Mouse (Mus musculus) megakaryocyte, adult 5-6 weeks (primary cell): ENCODE measurements around the gene Lhx2. TPM values are rescaled to one million over a fixed set of nuclear protein-coding genes. Genes with fewer than 3 reads are reported as not detected.

Experiments
- ATAC-seq: 2 replicates; pipeline ENCODE4 v1.8.0; 2016; ENCODE audit warnings: mild to moderate bottlenecking, inconsistent platforms; ENCODE audit not compliant: poor library complexity, severe bottlenecking
- total RNA-seq, 2 experiments: library from RNA; stranded (forward) in 1 of 2; stranded (reverse) in 1 of 2; fragments of 153-499, 151-499 nt in 1 of 2; fragments of 221-1000, 200-1000 nt in 1 of 2; gene quantifications; 2 replicates each; pipeline versions ENCODE4 v1.2.3 to v1.2.4; 2015 to 2017

The Lhx2 gene
- total RNA-seq, 2 experiments from 2014 or later: 0.18 TPM; not detected in 1

DNA sequence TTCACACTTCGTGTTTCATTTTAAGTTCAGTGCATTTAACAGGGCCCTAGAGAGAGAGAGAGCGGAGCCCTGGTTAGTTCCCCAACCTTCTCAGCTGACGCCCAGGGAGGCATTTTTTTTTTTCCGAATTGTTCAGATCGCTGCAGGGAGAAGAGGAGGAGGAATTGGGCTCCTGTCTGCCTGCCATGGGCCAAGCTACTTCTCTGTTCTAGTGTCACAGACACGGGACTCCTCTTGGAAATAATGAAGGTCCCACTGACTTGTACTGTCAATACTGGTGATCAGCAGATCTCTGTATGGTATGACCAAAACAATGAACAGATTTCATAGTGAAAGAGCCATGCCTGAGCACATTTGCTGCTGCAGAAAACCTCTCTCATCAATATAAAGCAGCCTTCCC lies 7.3 kb downstream of the Lhx2 start:
- ATAC-seq: no peak

DNA sequence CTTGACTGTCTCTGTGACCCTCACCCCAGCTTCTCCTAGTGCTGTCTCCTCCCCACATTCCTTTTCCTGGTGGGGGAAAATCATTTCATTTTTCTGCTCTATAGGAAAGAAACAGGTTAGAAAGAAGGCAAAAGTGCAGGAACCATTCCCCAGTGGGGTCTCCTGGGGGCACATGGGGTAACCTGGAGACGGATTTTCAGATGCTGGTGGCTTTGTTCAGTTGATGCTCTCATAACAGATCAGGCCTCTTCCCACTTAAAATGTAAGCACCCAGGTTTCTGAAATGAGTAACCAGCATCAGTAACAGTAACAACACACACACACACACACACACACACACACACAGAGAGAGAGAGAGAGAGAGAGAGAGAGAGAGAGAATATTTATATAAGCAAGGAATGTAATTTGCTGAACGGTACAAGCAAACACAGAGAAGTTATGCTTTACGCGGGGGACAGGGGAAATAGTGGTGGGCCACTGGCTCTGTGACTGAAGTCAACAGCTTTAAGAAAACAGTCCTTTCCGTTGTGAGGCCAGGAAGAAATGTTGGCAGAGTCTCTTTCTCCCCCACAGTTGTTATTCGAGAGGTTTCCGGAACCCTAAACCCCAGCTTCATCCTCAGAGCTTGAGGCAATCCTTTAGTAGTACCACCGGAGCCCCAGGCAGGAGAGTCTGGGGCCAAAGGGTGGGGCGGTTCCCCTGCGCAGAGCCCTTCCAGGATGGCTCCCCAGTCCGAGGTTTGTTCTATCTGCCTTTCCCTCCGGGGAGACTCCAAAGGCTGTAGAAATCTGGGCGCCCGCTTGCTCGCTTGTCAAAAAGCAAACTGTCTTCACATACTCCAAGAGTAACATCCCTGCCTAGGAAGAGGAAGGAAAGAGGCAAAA lies 8.0 kb downstream of the Lhx2 start:
- no peak for ATAC-seq

DNA sequence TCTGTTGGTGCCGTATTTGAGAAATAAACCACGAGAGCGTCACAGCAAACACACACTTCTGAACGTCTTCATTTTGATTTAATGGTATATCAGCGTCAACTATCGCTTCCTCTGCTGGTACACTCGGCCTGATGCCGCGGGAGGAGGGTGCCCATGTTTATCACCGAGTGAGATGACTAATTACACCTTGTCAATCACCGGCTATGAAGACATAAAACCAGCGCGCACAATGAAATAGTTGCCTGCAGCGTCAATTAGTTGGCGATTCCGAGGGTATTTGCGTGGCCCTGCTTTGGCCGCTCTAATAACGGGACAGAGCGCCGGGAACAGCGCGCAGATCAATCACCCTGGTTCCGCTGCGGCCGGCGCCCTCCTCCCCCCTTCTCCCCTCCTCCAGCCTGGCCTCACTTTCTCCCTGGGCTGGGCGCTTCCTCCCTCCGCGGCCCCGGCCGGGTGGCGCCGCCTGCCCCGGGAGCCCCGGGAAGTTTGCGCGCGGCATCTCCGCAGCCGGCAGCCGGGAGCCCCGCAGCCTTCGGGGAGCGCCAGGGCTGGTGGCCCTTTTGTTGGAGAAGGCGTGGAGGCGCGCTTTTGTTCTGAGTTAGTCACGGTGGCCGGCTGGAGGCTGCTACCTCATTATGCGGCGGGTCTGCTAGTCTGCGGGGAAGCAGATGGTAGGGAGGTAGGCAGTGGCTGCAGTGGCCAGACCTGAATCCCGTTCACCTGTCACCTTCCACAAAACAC lies 8.9 kb downstream of the Lhx2 start:
- 0 out of 2 replicates have a peak, but pooled peaks have one; percentile 16 for ATAC-seq

DNA sequence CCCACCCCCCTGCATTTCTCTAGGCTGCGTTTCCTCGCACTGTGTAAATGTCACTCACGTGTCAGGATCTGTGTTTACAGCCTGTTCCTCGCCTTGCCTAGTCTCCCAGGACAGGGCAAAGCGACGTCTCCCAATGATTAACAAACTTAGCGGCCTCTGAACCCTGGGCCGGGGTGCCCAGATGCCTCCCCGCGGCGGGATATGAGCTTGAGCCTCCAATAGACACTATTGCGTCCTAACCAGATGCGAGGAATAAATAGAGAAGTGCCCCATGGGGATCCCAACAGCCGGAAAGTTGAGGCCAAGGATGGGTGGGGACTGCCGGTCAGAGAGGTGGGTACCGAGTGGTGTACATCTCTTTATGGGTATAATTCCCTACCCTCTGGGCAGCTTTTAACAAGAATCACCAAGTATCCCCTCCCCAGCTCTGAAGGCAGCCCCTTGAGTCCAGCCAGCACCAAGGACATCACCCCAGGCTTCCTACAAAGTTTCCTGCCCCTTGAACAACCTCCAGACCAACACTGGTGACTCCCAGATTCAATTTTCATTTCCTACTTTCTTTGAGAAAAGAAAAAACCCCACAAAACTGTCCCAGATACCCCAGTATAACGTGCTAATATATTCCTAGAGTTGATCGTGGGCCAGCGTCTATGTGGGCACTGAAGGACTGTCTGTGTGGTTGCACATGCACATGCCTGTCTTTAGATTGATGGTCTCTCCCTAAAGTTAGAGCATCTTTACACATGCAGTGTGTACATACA lies 9.8 kb downstream of the Lhx2 start:
- no peak for ATAC-seq

DNA sequence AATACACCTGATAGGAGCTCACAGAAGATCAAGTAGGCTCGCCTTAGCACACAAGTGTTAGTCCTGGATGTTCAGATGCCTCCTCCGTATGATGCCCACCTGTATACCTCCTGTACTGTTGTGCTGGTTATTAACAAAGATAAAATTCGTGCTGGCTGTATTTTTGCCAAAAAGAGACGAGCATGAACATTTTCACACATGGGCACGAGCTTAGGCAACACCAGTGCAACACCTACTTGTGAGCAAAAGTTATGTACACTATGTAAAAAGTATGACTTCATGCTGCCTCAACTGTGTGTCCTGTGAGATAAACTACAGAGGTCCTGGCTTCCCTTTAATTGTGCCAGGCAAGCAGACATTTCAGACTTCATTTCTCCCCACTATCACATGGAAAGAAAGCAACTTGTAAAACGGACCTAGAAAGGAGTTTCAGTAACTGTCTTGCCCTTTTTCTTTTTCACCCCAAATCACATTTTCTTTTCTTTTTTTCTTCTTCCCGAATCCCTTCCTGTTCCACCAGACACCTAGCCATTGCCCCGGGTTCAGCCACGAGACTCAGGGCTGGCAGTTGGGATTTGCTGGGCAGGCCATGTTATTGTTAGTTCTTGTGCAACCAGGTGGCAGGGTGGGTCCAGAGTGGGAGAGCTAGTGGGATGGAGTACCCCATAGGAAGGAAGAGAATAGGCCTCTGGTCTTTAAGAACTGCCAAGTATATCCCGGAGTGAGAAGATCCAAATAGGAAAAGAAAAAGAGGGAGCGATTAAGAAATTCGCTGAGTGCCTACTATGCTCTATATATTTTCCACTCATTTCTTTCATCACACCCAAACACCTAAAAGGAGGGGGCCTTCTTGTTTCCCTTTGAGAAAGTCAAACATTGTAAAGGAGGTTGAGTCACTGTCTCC lies 10.6 kb downstream of the Lhx2 start:
- no peak for ATAC-seq

DNA sequence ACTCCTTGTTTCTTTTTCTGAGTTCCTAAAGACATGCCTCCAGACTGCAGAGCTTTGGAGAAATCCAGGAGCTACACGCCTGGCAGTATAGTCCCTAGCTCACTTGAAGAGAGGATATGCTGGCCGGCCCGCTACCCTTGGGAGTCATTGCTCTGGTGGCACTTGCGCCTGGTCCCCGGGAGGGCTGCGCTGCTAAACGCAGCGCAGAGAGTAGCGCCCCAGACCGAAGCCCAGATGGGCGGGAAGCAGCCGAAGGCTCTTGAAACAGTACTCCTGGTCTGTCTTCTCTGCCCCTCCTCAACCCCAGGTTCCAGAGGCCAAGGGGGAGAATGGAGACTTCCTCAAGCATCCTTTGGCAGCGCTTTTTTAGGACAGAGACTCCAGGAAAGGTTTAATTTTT lies 11.3 kb downstream of the Lhx2 start:
- ATAC-seq: 0 out of 2 replicates have a peak, but pooled peaks have one; percentile 16

DNA sequence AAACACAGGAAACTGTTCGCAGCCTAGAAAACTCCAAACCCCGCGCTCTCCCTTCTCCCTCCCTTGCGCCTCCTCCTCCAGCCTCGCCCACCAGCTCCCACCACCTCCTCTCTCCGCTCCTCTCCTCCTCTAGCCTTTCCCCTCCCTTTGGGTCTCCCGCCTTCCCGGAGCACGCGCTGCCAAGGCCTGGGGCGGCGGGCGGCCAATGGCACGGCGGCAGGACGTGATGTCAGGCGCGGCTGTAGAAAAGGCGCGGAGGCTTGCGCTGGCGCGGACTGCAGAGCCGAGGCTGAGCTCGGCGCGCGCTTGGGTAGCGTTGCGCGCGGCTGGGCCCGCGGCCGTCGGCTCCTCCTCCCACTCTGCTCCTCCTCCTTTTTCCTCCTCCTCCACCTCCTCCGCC lies 11.7 kb downstream of the Lhx2 start:
- peak; percentile 59 for ATAC-seq

DNA sequence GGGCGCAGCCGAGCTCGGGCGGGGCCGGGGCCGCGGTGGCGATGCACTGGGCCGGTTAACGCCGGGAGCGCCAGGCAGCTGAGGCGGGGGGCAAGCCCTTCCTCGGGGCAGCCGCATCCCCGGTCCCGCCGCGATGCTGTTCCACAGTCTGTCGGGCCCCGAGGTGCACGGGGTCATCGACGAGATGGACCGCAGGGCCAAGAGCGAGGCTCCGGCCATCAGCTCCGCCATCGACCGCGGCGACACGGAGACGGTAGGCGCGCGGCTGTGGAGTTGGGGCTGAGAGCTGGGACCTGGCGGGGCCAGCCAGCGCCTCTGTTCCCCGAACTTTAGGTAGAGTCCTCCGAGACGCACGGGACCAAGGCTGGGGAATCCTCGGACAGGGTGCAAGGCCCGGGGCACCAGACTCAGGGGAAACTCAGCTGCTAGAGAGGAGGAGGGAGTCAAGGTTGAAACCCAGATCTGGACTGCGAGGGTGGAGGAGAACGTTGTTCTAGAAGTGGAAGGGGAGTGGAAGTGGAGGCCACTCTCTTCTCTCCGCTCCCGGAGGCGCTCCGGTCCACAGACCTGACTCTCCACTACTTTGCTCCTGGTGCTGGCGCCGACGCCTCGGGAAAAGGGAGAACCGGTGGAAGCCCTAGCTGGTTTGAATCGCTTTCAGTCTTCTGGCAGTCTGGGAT lies 12.7 kb downstream of the Lhx2 start:
- no peak for ATAC-seq

DNA sequence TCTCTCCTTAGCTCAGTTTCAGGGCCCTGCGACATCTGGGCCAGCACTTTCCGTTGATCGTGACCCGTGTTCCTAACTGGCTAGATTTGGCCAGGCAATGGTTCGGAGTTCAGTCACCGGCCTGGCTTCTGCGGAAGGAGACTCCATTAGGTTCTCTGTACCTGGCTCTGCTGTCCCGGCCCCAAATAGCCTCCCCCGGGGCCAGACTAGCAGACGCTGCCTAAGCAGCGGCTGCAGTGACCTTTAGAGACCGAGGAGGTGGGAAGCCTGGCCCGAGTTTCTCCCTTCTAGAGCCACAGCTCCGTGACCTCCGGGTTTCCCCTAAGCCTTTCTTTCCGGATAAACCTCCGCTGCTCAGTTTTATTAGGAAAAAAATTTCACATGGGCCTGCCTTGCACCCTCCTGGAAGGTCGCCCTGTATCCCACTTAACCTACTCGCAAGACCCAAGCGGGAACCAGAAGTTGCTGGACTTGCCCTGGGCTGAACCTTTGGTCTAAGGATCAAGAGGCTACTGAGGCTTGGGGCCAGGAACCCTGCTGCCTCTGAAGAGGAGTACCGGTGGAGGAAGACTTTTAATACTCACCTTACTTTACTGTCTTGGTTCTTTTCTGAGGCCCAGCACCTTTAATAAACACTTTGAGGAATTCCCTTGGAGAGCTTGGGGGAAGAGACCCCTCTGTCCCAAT lies 13.4 kb downstream of the Lhx2 start:
- no peak for ATAC-seq

DNA sequence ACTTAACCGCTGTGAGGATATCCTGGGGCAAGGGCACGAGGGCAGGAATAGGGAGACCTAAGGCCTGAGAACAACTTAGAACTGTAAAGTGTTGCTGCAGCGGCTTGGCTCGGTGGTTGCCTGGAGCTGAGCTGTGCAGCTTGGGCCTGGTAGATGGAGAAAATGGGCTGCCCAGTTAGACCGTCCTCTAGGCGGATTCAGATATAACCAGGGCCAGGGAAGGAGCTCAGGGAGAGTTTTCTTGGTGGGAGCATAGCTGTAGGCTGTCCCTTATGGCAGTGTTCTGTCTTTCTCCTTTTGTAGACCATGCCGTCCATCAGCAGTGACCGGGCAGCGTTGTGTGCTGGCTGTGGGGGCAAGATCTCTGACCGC lies 13.9 kb downstream of the Lhx2 start:
- no peak for ATAC-seq

DNA sequence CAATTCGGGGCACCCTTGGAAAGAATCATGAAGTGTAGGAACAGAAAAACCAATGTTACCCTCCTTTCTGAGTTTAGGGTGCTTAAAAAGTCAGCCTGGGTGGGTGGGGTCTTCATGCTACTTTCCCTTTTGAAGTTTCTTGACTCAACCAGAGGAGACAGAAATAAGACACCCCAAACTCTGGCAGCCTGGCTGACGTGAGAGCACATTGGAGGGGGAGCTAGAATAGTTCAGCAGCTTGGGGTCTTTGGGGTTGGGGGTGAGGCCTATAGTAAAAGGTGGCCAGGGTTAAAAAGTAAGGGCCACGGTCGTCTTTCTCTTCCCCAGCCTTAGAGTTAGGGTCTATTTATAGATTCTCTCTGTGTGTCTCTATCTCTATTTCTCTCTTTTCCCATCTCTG lies 14.6 kb downstream of the Lhx2 start:
- no peak for ATAC-seq

DNA sequence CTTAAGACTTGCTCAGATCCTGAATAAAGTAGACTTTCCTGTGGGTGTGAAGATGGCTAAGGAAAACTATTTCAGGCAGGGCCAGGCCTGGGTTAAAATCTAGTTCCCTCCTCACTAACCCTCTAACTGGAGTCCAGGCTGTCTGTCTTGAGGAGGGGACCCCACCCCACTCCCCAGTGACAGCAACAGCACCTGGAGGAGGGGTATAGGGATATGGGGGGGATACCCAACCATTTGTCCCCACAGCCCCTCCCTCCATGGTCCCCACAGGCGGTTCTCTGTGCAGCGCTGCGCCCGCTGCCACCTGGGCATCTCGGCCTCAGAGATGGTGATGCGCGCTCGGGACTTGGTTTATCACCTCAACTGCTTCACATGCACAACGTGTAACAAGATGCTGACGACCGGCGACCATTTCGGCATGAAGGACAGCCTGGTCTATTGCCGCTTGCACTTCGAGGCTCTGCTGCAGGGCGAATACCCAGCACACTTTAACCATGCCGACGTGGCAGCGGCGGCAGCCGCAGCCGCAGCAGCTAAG lies 15.2 kb downstream of the Lhx2 start:
- no peak for ATAC-seq

DNA sequence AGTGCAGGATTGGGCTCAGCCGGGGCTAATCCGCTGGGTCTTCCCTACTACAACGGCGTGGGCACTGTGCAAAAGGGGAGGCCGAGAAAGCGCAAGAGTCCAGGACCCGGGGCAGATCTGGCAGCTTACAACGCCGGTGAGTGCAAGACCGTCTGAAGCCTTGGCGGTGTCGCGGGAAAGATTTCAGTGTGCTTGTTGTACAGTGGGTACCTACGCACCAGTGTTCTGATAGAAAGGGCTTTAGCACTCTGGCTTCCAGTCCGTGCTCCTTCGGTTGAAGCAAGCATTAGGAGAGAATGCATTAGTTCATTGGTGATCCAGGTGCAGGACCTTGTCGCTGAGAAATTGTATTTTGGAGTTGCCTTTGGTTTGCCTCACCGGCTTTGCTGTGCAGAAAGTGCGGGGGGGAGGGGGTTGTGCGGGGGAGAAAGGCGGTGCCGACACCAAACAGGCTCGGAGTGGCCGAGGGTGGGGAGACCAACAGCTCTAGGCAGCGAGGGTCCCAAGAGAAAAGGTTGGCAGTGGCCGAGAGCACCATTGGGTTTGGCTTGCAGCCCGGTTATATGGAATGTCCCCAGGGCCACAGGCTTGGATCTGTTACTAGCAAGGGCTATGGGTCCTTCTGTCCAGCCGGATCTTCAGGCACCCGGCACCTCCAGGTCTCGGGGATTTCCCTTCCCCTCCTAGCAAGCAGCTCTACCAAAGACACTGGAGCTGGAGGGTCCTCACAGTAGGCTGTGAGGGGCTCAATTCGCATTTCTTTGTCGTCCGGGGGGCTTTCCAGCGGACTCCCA lies 15.8 kb downstream of the Lhx2 start:
- ATAC-seq: no peak

DNA sequence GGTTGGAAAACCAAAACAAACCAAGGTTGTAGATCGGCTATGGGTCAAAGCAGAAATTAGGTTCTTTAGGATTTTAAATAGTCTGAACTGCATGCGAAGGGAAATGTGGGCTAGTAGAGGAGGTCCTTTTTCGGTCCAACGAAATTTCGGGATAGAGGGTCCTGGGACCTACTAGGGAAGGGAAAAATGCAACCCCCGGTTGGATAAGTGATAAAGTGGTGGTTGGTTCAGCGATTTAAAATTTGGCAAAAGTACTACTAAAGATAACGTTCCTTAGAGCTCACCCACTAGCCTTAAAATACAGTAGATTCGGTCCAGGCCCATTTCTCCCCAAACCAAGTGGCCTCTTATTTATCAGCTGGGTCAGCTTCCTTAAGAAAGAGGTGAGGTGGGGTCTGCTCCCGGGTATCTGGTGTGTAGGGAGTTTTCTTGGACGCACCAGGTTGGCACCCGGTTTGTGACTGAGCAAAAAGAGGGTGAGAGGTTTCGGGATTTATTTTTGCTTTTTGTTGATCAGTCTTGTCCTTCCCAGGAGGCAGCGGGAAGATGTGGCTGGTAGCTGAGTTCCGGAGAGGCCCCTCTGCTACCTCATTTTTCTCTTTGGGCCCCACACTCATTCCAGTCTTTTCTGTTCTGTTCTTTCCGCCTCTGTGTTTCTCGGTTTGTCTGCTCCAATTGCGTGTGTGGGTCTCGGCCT lies 16.8 kb downstream of the Lhx2 start:
- no peak for ATAC-seq

DNA sequence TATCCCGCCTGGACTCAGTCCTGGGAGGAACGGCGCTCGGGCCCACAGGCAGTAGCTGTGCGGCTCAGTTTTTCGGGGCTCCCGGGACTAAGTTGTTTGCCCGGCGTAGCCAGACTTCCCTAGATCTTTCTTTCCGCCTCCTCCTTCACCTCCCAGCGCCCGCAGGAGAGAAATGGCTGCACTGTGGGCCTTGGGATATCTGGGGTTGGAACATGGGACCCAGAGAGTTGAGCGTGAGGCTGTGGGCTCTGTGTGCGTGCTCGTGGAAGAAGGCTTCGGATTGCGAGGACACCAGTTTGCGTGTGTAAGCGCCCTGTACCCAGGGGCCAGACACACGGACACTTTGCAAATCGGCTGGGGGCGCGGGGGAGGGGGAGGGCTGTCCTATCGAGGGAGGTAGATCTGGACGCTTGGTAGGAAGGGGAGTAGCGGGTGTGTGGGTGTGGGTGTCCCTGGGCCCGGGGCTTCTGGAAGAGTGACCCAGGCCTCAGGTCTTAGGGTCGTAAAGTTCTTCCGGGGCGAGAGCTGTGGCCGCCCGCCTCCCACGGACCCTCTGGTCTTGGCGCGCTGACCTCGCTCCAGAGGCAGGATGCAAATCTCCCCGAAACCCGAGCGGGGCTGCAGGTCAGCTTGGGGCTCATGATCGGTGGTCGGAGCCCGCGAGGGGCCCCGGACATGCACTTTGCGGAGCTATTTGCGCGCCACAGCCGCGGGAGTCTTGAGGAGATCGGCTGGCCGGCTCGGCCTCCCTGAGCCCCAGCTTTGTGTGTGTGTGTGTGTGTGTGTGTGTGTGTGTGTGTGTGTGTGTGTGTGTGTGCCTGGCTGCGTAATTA lies 17.6 kb downstream of the Lhx2 start:
- ATAC-seq: no peak
